Mouse (Mus musculus): Measurements from ENCODE around the gene Haao. TPM values are rescaled to one million over a fixed set of nuclear protein-coding genes. Genes with fewer than 3 reads are reported as not detected.

The Haao gene
- 0.26 TPM in 1 of 2 replicates, not detected in the other for polyA plus RNA-seq (2016; fragmentation: Nextera tagmentation; extraction: Ambion mirVana)

GRCm38 (mm10) chr17:83847815-83848214, at the start of gene Haao:
Gene Haao, minus strand, starts transcription at chr17:83847963.
- Histone ChIP-seq H3K27ac (replicated peaks) (peak within 1 kb of the TSS; percentile 67), H3K27me3 (no peaks in the 10 kb centered on the region; the same call in 1 of the 2 replicates), H3K9ac (replicated peaks) (no peak within 1 kb of the TSS), H3K4me3 (no peak within 1 kb of the TSS), H3K9me3 (no peaks in the 10 kb centered on the region), H3K4me1 (peaks cover 11% of the 10 kb centered on the region), H3K4me2 (replicated peaks) (no peak within 1 kb of the TSS), H3K36me3 (no peaks in the 10 kb centered on the region)
- no peak for ATAC-seq (ENCODE audit: low FRiP score, low read depth)
- 86% methylated on average over 3 of the region's 3 CpGs for WGBS

- Histone ChIP-seq H3K36me3 (no peaks in the 10 kb centered on the region), H3K4me3 (no peak overlapping the region), H3K4me2 (replicated peaks) (no peak overlapping the region), H3K9me3 (no peaks in the 10 kb centered on the region), H3K9ac (replicated peaks) (no peak overlapping the region), H3K27ac (replicated peaks) (no peak overlapping the region), H3K4me1 (no peaks in the 10 kb centered on the region), H3K27me3 (no peaks in the 10 kb centered on the region)
- WGBS, result 63% methylated on average over 8 of the region's 8 CpGs
- no peak for ATAC-seq (ENCODE audit: low FRiP score, low read depth)
Observed at GRCm38 (mm10) chr17:83897361-83897799, 49.6 kb upstream of the Haao start.

- Histone ChIP-seq H3K36me3 (no peaks in the 10 kb centered on the region), H3K27ac (replicated peaks) (no peak overlapping the region), H3K4me1 (peaks cover 1% of the 10 kb centered on the region; the same call in 1 of the 2 replicates), H3K9me3 (no peaks in the 10 kb centered on the region), H3K4me2 (replicated peaks) (no peak overlapping the region), H3K27me3 (no peaks in the 10 kb centered on the region), H3K4me3 (no peak overlapping the region), H3K9ac (replicated peaks) (no peak overlapping the region)
- 31% methylated on average over 10 of the region's 10 CpGs for WGBS
- ATAC-seq (ENCODE audit: low FRiP score, low read depth), result peak; percentile 34; the same call in 1 of the 2 replicates
Observed at GRCm38 (mm10) chr17:83896723-83897122, 49.0 kb upstream of the Haao start.

- Histone ChIP-seq H3K27me3 (no peaks in the 10 kb centered on the region), H3K9ac (replicated peaks) (no peak overlapping the region), H3K27ac (replicated peaks) (no peak overlapping the region), H3K4me3 (no peak overlapping the region), H3K4me2 (replicated peaks) (no peak overlapping the region), H3K36me3 (no peaks in the 10 kb centered on the region), H3K9me3 (no peaks in the 10 kb centered on the region), H3K4me1 (peaks cover 4% of the 10 kb centered on the region; the same call in 1 of the 2 replicates)
- 73% methylated on average over 8 of the region's 8 CpGs for WGBS
- no peak for ATAC-seq (ENCODE audit: low FRiP score, low read depth)
Observed at GRCm38 (mm10) chr17:83895321-83895770, 47.6 kb upstream of the Haao start.

GRCm38 (mm10) chr17:83893134-83893533, 45.4 kb upstream of the Haao start:
- Histone ChIP-seq H3K4me3 (no peak overlapping the region), H3K36me3 (no peaks in the 10 kb centered on the region), H3K9me3 (no peaks in the 10 kb centered on the region), H3K27me3 (no peaks in the 10 kb centered on the region), H3K4me1 (peaks cover 4% of the 10 kb centered on the region; the same call in 1 of the 2 replicates), H3K4me2 (replicated peaks) (no peak overlapping the region), H3K9ac (replicated peaks) (no peak overlapping the region), H3K27ac (replicated peaks) (no peak overlapping the region)
- 93% methylated on average over 4 of the region's 4 CpGs for WGBS
- no peak for ATAC-seq (ENCODE audit: low FRiP score, low read depth)

GRCm38 (mm10) chr17:83891864-83892263, 44.1 kb upstream of the Haao start:
- no peak overlapping the region for H3K4me3 ChIP-seq
- no peak overlapping the region for H3K9ac ChIP-seq (replicated peaks)
- ATAC-seq (ENCODE audit: low FRiP score, low read depth), result no peak
- peaks cover 4% of the 10 kb centered on the region; the same call in 1 of the 2 replicates for H3K4me1 ChIP-seq
- no peak overlapping the region for H3K27ac ChIP-seq (replicated peaks)
- no peaks in the 10 kb centered on the region for H3K36me3 ChIP-seq
- WGBS, result 77% methylated on average over 9 of the region's 9 CpGs
- no peak overlapping the region for H3K4me2 ChIP-seq (replicated peaks)
- H3K9me3 ChIP-seq, result no peaks in the 10 kb centered on the region
- no peaks in the 10 kb centered on the region for H3K27me3 ChIP-seq

- no peaks in the 10 kb centered on the region for H3K9me3 ChIP-seq
- H3K27me3 ChIP-seq, result no peaks in the 10 kb centered on the region
- no peak overlapping the region for H3K4me3 ChIP-seq
- WGBS, result 92% methylated on average over 5 of the region's 5 CpGs
- H3K4me1 ChIP-seq, result peaks cover 4% of the 10 kb centered on the region; the same call in 1 of the 2 replicates
- H3K9ac ChIP-seq (replicated peaks), result no peak overlapping the region
- no peaks in the 10 kb centered on the region for H3K36me3 ChIP-seq
- H3K27ac ChIP-seq (replicated peaks), result no peak overlapping the region
- ATAC-seq (ENCODE audit: low FRiP score, low read depth), result no peak
- H3K4me2 ChIP-seq (replicated peaks), result no peak overlapping the region
Observed at GRCm38 (mm10) chr17:83890373-83890696, 42.6 kb upstream of the Haao start.

- no peak overlapping the region for H3K4me2 ChIP-seq (replicated peaks)
- no peak overlapping the region for H3K4me3 ChIP-seq
- no peaks in the 10 kb centered on the region for H3K36me3 ChIP-seq
- no peak overlapping the region for H3K9ac ChIP-seq (replicated peaks)
- no peaks in the 10 kb centered on the region for H3K27me3 ChIP-seq
- H3K27ac ChIP-seq (replicated peaks), result no peak overlapping the region
- no peaks in the 10 kb centered on the region for H3K9me3 ChIP-seq
- peaks cover 4% of the 10 kb centered on the region; the same call in 1 of the 2 replicates for H3K4me1 ChIP-seq
- no peak for ATAC-seq (ENCODE audit: low FRiP score, low read depth)
- WGBS, result 82% methylated on average over 13 of the region's 13 CpGs
Observed at GRCm38 (mm10) chr17:83889691-83890372, 42.1 kb upstream of the Haao start.

GRCm38 (mm10) chr17:83889329-83889690, 41.5 kb upstream of the Haao start:
- no peak for ATAC-seq (ENCODE audit: low FRiP score, low read depth)
- Histone ChIP-seq H3K4me1 (peaks cover 4% of the 10 kb centered on the region; the same call in 1 of the 2 replicates), H3K27me3 (no peaks in the 10 kb centered on the region), H3K27ac (replicated peaks) (no peak overlapping the region), H3K4me2 (replicated peaks) (no peak overlapping the region), H3K36me3 (no peaks in the 10 kb centered on the region), H3K4me3 (no peak overlapping the region), H3K9me3 (no peaks in the 10 kb centered on the region), H3K9ac (replicated peaks) (no peak overlapping the region)
- 88% methylated on average over 5 of the region's 5 CpGs for WGBS

- no peaks in the 10 kb centered on the region for H3K36me3 ChIP-seq
- H3K4me3 ChIP-seq, result no peak overlapping the region
- no peak overlapping the region for H3K4me2 ChIP-seq (replicated peaks)
- H3K9ac ChIP-seq (replicated peaks), result no peak overlapping the region
- no peaks in the 10 kb centered on the region for H3K27me3 ChIP-seq
- no peaks in the 10 kb centered on the region for H3K9me3 ChIP-seq
- no peak overlapping the region for H3K27ac ChIP-seq (replicated peaks)
- ATAC-seq (ENCODE audit: low FRiP score, low read depth), result no peak
- H3K4me1 ChIP-seq, result peaks cover 4% of the 10 kb centered on the region; the same call in 1 of the 2 replicates
- WGBS, result 86% methylated on average over 5 of the region's 5 CpGs
Observed at GRCm38 (mm10) chr17:83887241-83887640, 39.5 kb upstream of the Haao start.

- Histone ChIP-seq H3K9ac (replicated peaks) (no peak overlapping the region), H3K9me3 (no peaks in the 10 kb centered on the region), H3K27me3 (no peaks in the 10 kb centered on the region), H3K4me2 (replicated peaks) (no peak overlapping the region), H3K4me1 (no peaks in the 10 kb centered on the region; the same call in 1 of the 2 replicates), H3K27ac (replicated peaks) (no peak overlapping the region), H3K4me3 (no peak overlapping the region), H3K36me3 (no peaks in the 10 kb centered on the region)
- ATAC-seq (ENCODE audit: low FRiP score, low read depth), result no peak
- WGBS, result 80% methylated on average over 3 of the region's 3 CpGs
Observed at GRCm38 (mm10) chr17:83886395-83886794, 38.6 kb upstream of the Haao start.

- Histone ChIP-seq H3K36me3 (no peaks in the 10 kb centered on the region), H3K9me3 (no peaks in the 10 kb centered on the region), H3K27me3 (no peaks in the 10 kb centered on the region), H3K4me2 (replicated peaks) (no peak overlapping the region), H3K4me1 (no peaks in the 10 kb centered on the region; the same call in 1 of the 2 replicates), H3K4me3 (no peak overlapping the region), H3K9ac (replicated peaks) (no peak overlapping the region), H3K27ac (replicated peaks) (no peak overlapping the region)
- no peak for ATAC-seq (ENCODE audit: low FRiP score, low read depth)
- WGBS, result 87% methylated on average over 5 of the region's 5 CpGs
Observed at GRCm38 (mm10) chr17:83885750-83886149, 38.0 kb upstream of the Haao start.

Data from midbrain, embryonic 12.5 days (tissue).